Mouse (Mus musculus) macrophage (primary cell): Measurements from ENCODE around the gene Pou2f1. TPM values are rescaled to one million over a fixed set of nuclear protein-coding genes. Genes with fewer than 3 reads are reported as not detected.
A peak's percentile ranks its signal among the peaks of the same experiment; 100 is the strongest.

Experiments used
- H3K27ac ChIP-seq: fragments of 350-480 bp; formaldehyde crosslinking; 2 replicates; pipeline ENCODE4 v1.9.0; 2021
- H3K36me3 ChIP-seq: fragments of 350-480 bp; formaldehyde crosslinking; 2 replicates; pipeline ENCODE4 v1.9.0; 2021; ENCODE audit errors: inconsistent target
- H3K4me3 ChIP-seq: fragments of 350-480 bp; formaldehyde crosslinking; 2 replicates; pipeline ENCODE4 v1.9.0; 2021; ENCODE audit errors: inconsistent target
- H3K79me2 ChIP-seq: fragments of 350-480 bp; formaldehyde crosslinking; 2 replicates; pipeline ENCODE4 v1.9.0; 2021; ENCODE audit errors: inconsistent target
- WGBS: methylation state at CpG from one replicate; pipeline ENCODE4 v1.1.7; 2026; ENCODE audit warnings: inconsistent platforms; ENCODE audit not compliant: missing documents; 5-methylcytosine and 5-hydroxymethylcytosine counted together
- polyA plus RNA-seq: library from polyadenylated mRNA; stranded (reverse); fragments of 250-400 nt; gene quantifications from 3 replicates; pipeline ENCODE4 v1.2.4, GENCODE M21; 2018; ENCODE audit warnings: inconsistent platforms
- total RNA-seq, 78 experiments: library from RNA; depleted of rRNA; stranded (reverse); fragments of 250-400 nt; gene quantifications; 1 replicate in 9 of 78; 2 replicates in 24 of 78; 3 replicates in 43 of 78; 4 replicates in 2 of 78; pipeline ENCODE4 v1.2.4; 2018; ENCODE audit warnings: inconsistent platforms in 56 of 78

Gene Pou2f1
- total RNA-seq (2018; cell fraction: chromatin; rRNA removed): 10 to 100 TPM; 11.0 to 39.0 (median 25.1) TPM
- total RNA-seq (2018; cell fraction: cytosol; rRNA removed): 10 to 100 TPM in 2 of 26 experiments, 1 to 10 TPM in 24; 4.3 to 11.8 (median 6.8) TPM
- total RNA-seq (2018; cell fraction: nucleus; rRNA removed): 10 to 100 TPM in 25 of 26 experiments, 1 to 10 TPM in 1; 7.2 to 31.5 (median 16.4) TPM
- 3.7 to 6.4 TPM (median 4.9 TPM) in 3 replicates for polyA plus RNA-seq

- 0% methylated on average over 59 of the region's 61 CpGs for WGBS
- Histone ChIP-seq H3K36me3 (no peaks in the 10 kb centered on the region), H3K27ac (peak within 1 kb of the TSS; percentile 61), H3K79me2 (peaks cover 39% of the 10 kb centered on the region), H3K4me3 (peak within 1 kb of the TSS; percentile 59)
Observed at GRCm38 (mm10) chr1:166002520-166003155, at the start of gene Pou2f1. Gene Pou2f1 (minus strand): TSS chr1:166002678.

GRCm38 (mm10) chr1:166049046-166049827, 46.8 kb upstream of the Pou2f1 start:
- 71% methylated on average over 11 of the region's 11 CpGs for WGBS
- no peak overlapping the region for H3K27ac ChIP-seq
- H3K4me3 ChIP-seq: no peak overlapping the region
- no peaks in the 10 kb centered on the region for H3K79me2 ChIP-seq
- no peaks in the 10 kb centered on the region for H3K36me3 ChIP-seq

- Histone ChIP-seq H3K27ac (no peak overlapping the region), H3K4me3 (peak overlapping the region; percentile 35), H3K79me2 (no peaks in the 10 kb centered on the region), H3K36me3 (no peaks in the 10 kb centered on the region)
- 3% methylated on average over 23 of the region's 23 CpGs for WGBS
Observed at GRCm38 (mm10) chr1:166048230-166048911, 45.9 kb upstream of the Pou2f1 start.

GRCm38 (mm10) chr1:166047505-166048170, 45.2 kb upstream of the Pou2f1 start:
- WGBS: 14% methylated on average over 25 of the region's 25 CpGs
- Histone ChIP-seq H3K4me3 (peak overlapping the region; percentile 35), H3K79me2 (no peaks in the 10 kb centered on the region), H3K36me3 (no peaks in the 10 kb centered on the region), H3K27ac (no peak overlapping the region)

GRCm38 (mm10) chr1:166045894-166046197, 43.4 kb upstream of the Pou2f1 start:
- H3K36me3 ChIP-seq: no peaks in the 10 kb centered on the region
- no peaks in the 10 kb centered on the region for H3K79me2 ChIP-seq
- WGBS: 94% methylated on average over 4 of the region's 4 CpGs
- no peak overlapping the region for H3K4me3 ChIP-seq
- no peak overlapping the region for H3K27ac ChIP-seq

GRCm38 (mm10) chr1:166045060-166045893, 42.8 kb upstream of the Pou2f1 start:
- Histone ChIP-seq H3K4me3 (no peak overlapping the region), H3K79me2 (no peaks in the 10 kb centered on the region), H3K36me3 (no peaks in the 10 kb centered on the region), H3K27ac (no peak overlapping the region)
- WGBS: 91% methylated on average over 14 of the region's 14 CpGs

GRCm38 (mm10) chr1:166043451-166044149, 41.1 kb upstream of the Pou2f1 start:
- no peak overlapping the region for H3K27ac ChIP-seq
- H3K79me2 ChIP-seq: no peaks in the 10 kb centered on the region
- 81% methylated on average over 21 of the region's 21 CpGs for WGBS
- H3K36me3 ChIP-seq: no peaks in the 10 kb centered on the region
- no peak overlapping the region for H3K4me3 ChIP-seq

GRCm38 (mm10) chr1:166041501-166041900, 39.0 kb upstream of the Pou2f1 start:
- 83% methylated on average over 1 of the region's 1 CpGs for WGBS
- Histone ChIP-seq H3K79me2 (no peaks in the 10 kb centered on the region), H3K4me3 (no peak overlapping the region), H3K27ac (no peak overlapping the region), H3K36me3 (no peaks in the 10 kb centered on the region)

- 96% methylated on average over 2 of the region's 2 CpGs for WGBS
- Histone ChIP-seq H3K27ac (no peak overlapping the region), H3K79me2 (no peaks in the 10 kb centered on the region), H3K4me3 (no peak overlapping the region), H3K36me3 (no peaks in the 10 kb centered on the region)
Observed at GRCm38 (mm10) chr1:166038731-166039332, 36.4 kb upstream of the Pou2f1 start.

GRCm38 (mm10) chr1:166035045-166035444, 32.6 kb upstream of the Pou2f1 start:
- H3K4me3 ChIP-seq: no peak overlapping the region
- no peaks in the 10 kb centered on the region for H3K79me2 ChIP-seq
- H3K27ac ChIP-seq: no peak overlapping the region
- WGBS: 95% methylated on average over 5 of the region's 5 CpGs
- no peaks in the 10 kb centered on the region for H3K36me3 ChIP-seq

- no peak overlapping the region for H3K4me3 ChIP-seq
- no peak overlapping the region for H3K27ac ChIP-seq
- WGBS: 57% methylated on average over 7 of the region's 7 CpGs
- no peaks in the 10 kb centered on the region for H3K79me2 ChIP-seq
- no peaks in the 10 kb centered on the region for H3K36me3 ChIP-seq
Observed at GRCm38 (mm10) chr1:166031673-166032547, 29.4 kb upstream of the Pou2f1 start.

- H3K4me3 ChIP-seq: no peak overlapping the region
- no peaks in the 10 kb centered on the region for H3K36me3 ChIP-seq
- H3K79me2 ChIP-seq: no peaks in the 10 kb centered on the region
- 91% methylated on average over 4 of the region's 4 CpGs for WGBS
- no peak overlapping the region for H3K27ac ChIP-seq
Observed at GRCm38 (mm10) chr1:166023981-166024380, 21.5 kb upstream of the Pou2f1 start.
